Mouse (Mus musculus) embryonic facial prominence, embryonic 10.5 days (tissue): ENCODE results near the gene Cdyl. TPM values are rescaled to one million over a fixed set of nuclear protein-coding genes. Genes with fewer than 3 reads are reported as not detected.
"Not testable (repeated sequence)": the region's sequence is repeated elsewhere in the genome, so short reads cannot be mapped to it uniquely, and the experiment has no call there.

Experiments
- DNase-seq: peaks from one replicate; pipeline ENCODE4 v3.0.0-alpha.2; 2017; ENCODE audit warnings: low spot score
- H3K27ac ChIP-seq: fragments of 300-500 bp; sonication (generic); replicated peaks from 2 replicates; pipeline ENCODE4 v1.5.1; 2016; ENCODE audit warnings: mild to moderate bottlenecking
- H3K27me3 ChIP-seq: fragments of 300-500 bp; sonication (generic); replicated peaks from 2 replicates; pipeline ENCODE4 v1.6.1; 2016; ENCODE audit warnings: low read depth, mild to moderate bottlenecking; ENCODE audit not compliant: poor library complexity, severe bottlenecking
- H3K36me3 ChIP-seq: fragments of 300-500 bp; sonication (generic); replicated peaks from 2 replicates; pipeline ENCODE4 v1.6.1; 2016; ENCODE audit warnings: mild to moderate bottlenecking, moderate library complexity
- H3K4me1 ChIP-seq: fragments of 300-500 bp; sonication (generic); 2 replicates; pipeline ENCODE4 v1.6.1; 2016
- H3K4me3 ChIP-seq: fragments of 300-500 bp; sonication (generic); 2 replicates; pipeline ENCODE4 v1.5.1; 2016; ENCODE audit warnings: mild to moderate bottlenecking, moderate library complexity
- H3K9me3 ChIP-seq: fragments of 300-500 bp; sonication (generic); 2 replicates; pipeline ENCODE4 v1.6.1; 2016; ENCODE audit warnings: mild to moderate bottlenecking
- WGBS: fragments of 180-500 bp; shearing (Covaris S2); methylation state at CpG from one replicate; pipeline ENCODE4 v1.1.7; 2016; 5-methylcytosine and 5-hydroxymethylcytosine counted together
- polyA plus RNA-seq: library from polyadenylated mRNA; unstranded; fragments of >200 nt; fragmentation: Nextera tagmentation; extraction: Ambion mirVana; gene quantifications from 2 replicates; pipeline ENCODE4 v1.2.1, GENCODE M21; 2016

Cdyl gene
- polyA plus RNA-seq, 1 experiment from 2014 or later = 11.8 TPM

DNA sequence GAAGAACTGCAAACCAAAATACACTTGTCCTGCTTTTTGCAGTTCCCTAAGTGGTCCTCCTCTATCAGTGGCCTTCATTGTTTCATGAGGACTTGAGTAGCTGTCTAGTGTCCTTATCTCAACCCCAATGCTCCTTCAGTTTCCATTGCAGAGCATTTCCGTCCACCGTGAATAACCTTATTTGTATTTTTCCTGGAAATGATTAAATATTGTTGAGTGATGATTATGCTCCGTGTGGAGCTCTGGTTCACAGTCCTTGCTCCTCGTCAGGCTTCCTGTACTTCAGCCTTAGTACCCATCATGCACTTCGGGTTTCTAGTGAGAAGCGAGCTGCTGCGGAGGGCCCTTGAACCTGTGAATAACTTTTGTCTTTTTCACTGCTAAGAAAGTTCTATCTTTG lies 176.0 kb downstream of the Cdyl start:
- WGBS = 91% methylated on average over 7 of the region's 7 CpGs
- no peak for DNase-seq
- peaks cover 10% of the 10 kb centered on the region for H3K4me1 ChIP-seq
- H3K9me3 ChIP-seq = no peaks in the 10 kb centered on the region
- H3K36me3 ChIP-seq = peaks cover 7% of the 10 kb centered on the region
- no peak overlapping the region for H3K4me3 ChIP-seq
- H3K27me3 ChIP-seq = no peaks in the 10 kb centered on the region
- H3K27ac ChIP-seq = no peak overlapping the region

DNA sequence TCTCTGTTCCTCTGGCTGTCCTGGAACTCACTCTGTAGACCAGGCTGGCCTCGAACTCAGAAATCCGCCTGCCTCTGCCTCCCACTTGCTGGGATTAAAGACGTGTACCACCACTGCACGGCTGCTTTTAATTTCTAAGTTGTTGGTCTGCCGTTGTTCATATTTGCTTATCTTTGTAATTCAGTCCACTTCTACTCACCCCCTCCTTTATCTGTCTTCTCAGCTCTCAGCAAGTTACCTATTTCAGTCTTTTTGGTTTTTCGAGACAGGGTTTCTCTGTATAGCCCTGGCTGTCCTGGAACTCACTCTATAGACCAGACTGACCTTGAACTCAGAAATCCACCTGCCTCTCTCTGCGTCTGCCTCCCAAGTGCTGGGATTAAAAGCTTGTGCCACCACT lies 176.9 kb downstream of the Cdyl start:
- H3K4me1 ChIP-seq = peaks cover 10% of the 10 kb centered on the region
- DNase-seq, H3K36me3 ChIP-seq, H3K27ac ChIP-seq, H3K9me3 ChIP-seq, H3K4me3 ChIP-seq, H3K27me3 ChIP-seq: not testable (repeated sequence)
- 93% methylated on average over 7 of the region's 7 CpGs for WGBS

DNA sequence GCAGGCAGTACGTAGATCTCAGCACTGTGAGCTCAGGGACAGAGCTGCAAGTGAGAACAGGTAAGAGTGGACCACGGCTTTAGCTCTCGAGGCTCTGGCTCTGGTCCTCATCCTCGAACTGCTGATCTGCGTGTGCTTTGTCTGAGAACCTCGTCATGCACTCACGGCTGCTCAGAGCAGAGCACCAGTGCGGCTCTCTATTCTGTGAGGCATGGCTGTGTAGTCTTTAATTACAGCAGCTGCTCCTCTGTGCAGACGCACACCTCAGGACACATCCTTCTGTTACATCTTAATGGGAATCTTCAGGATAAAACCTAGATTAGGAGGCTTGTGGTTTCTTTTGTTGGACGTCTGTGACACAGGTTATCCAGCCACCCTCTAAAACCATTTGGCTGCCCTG lies 180.5 kb downstream of the Cdyl start:
- no peak for DNase-seq
- peaks cover 6% of the 10 kb centered on the region for H3K4me1 ChIP-seq
- H3K36me3 ChIP-seq = peaks cover 9% of the 10 kb centered on the region
- no peak overlapping the region for H3K4me3 ChIP-seq
- H3K27me3 ChIP-seq = no peaks in the 10 kb centered on the region
- 87% methylated on average over 10 of the region's 10 CpGs for WGBS
- H3K9me3 ChIP-seq = no peaks in the 10 kb centered on the region
- peak overlapping the region; percentile 19; the same call in 1 of the 2 replicates for H3K27ac ChIP-seq

DNA sequence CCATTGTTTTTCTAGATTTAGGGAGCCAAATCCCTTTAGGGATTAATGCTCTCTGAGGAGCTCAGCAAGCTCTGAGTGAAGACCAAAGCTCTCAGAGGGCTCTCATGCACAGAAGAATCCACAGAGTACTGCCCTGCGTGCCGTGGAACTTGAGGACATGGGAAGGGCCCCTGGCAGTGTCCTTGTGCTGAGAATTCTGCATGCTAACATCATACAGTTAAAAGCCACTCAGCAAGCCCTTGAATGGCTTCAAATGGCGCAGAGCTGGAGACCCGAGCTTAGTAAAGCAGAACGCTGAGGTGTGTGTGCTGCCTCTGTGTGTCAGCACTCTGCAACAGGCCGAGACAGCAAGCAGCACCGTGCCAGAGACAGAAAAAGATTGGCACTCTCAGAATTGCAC lies 183.8 kb downstream of the Cdyl start:
- H3K9me3 ChIP-seq = no peaks in the 10 kb centered on the region
- H3K36me3 ChIP-seq = peaks cover 4% of the 10 kb centered on the region
- DNase-seq = no peak
- H3K4me1 ChIP-seq = peaks cover 24% of the 10 kb centered on the region
- H3K4me3 ChIP-seq = no peak overlapping the region
- no peaks in the 10 kb centered on the region for H3K27me3 ChIP-seq
- WGBS = 73% methylated on average over 7 of the region's 7 CpGs
- no peak overlapping the region for H3K27ac ChIP-seq

DNA sequence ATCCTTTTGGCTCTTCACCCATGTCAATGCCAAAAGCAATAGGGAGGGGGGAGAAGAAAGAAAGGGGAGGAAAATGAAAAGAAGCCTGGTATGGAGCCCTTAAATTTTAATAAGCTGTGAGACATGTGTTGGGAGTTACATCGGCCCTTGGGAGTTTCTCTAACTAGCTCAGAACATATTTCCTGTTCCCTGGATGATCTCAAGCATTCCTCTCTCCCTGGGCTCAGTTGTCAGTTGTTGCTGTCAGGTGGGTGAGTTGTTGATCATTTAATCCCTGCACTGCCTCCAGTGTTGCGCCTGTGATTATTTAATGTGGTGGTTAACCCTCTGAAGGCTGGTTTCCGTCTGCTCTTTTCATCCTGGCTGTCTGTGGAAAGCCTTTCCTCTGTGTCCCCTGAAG lies 185.7 kb downstream of the Cdyl start:
- Histone ChIP-seq H3K4me1 (peaks cover 24% of the 10 kb centered on the region), H3K27me3 (no peaks in the 10 kb centered on the region), H3K9me3 (no peaks in the 10 kb centered on the region), H3K27ac (no peak overlapping the region), H3K36me3 (peaks cover 4% of the 10 kb centered on the region), H3K4me3 (no peak overlapping the region)
- WGBS = 59% methylated on average over 3 of the region's 3 CpGs
- peak; percentile 14 for DNase-seq

DNA sequence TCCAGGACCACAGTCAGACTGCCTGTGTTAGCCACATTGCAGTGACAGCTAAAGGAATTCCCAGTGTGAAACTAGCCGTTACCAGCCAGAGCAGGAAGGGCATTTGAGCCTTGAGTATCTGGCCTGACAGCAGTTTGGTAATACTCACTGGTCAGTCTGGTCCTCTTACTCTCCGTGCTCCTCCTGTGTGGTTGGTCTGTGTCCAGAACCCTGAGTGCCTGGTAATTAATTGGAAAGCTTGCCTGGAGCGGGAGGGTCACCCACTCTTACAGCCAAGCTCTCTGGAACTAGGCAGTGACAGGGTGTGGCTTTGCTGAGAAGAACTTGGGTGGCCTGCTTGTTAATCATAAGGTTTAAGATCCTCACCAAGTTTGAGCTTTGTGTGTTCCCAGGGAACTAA lies 189.1 kb downstream of the Cdyl start:
- Histone ChIP-seq H3K9me3 (no peaks in the 10 kb centered on the region), H3K36me3 (no peaks in the 10 kb centered on the region; the same call in 1 of the 2 replicates), H3K4me3 (no peak overlapping the region), H3K27ac (no peak overlapping the region), H3K27me3 (no peaks in the 10 kb centered on the region), H3K4me1 (peaks cover 30% of the 10 kb centered on the region)
- WGBS = 83% methylated on average over 3 of the region's 3 CpGs
- DNase-seq = no peak

DNA sequence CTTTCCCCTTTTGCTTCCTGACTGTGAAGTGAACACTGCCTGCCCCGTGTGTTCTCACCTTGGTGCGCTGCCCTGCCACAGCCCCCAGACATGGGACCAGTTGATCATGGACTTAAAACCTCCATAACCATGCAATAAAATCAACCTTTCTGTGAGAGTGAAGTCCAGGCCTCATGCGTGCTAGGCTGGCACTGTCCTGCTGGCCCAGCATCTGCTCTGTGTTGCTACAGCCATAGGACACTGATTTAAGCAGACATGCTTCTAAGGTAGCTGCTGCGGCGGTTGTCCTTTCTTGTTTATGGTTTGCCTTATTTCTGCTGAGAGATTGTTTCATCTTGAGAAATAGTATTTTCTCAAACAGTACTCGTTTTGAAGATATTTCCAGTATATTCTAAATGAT lies 191.9 kb downstream of the Cdyl start:
- no peak overlapping the region for H3K4me3 ChIP-seq
- H3K27ac ChIP-seq = no peak overlapping the region
- H3K27me3 ChIP-seq = no peaks in the 10 kb centered on the region
- peaks cover 10% of the 10 kb centered on the region for H3K4me1 ChIP-seq
- peaks cover 2% of the 10 kb centered on the region for H3K36me3 ChIP-seq
- H3K9me3 ChIP-seq = no peaks in the 10 kb centered on the region
- 94% methylated on average over 6 of the region's 6 CpGs for WGBS
- no peak for DNase-seq

DNA sequence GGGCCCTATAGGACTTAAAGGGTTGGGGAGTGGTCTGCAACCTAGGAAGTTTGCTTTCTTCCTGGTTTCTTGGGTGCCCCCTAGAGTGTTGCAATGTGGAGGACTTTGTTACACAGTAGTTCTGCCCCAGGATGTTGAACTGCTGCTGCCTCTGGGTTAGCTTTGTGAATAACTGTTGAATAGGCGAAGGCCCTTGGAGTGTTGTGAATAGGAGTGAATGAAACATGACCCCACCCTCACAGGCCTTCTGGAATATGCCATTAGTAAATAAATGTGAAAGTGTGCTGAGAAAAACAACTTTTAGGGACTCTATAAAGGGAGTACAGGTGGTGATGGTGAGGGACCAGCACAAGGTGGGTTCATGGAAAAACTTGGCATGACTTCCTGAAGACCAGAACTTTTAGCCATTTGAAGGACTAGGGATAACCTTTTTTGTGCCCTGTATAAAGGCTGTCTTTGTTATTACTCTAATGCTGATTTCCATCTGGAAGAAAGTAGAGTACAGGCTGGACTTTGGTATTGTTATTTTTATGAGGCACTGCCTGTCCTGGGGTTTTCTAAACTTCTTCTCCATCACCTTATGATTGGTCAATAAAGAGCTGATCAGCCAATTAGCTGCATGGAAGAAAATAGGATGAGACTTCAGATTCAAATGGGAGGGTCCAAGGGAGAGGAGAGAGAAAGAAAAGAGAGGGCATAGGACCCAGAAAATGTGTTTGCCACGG lies 193.4 kb downstream of the Cdyl start:
- Histone ChIP-seq H3K4me3 (no peak overlapping the region), H3K4me1 (peaks cover 6% of the 10 kb centered on the region), H3K27me3 (no peaks in the 10 kb centered on the region), H3K27ac (no peak overlapping the region; the same call in 1 of the 2 replicates), H3K9me3 (no peaks in the 10 kb centered on the region), H3K36me3 (peaks cover 17% of the 10 kb centered on the region)
- 87% methylated on average over 2 of the region's 2 CpGs for WGBS
- no peak for DNase-seq

DNA sequence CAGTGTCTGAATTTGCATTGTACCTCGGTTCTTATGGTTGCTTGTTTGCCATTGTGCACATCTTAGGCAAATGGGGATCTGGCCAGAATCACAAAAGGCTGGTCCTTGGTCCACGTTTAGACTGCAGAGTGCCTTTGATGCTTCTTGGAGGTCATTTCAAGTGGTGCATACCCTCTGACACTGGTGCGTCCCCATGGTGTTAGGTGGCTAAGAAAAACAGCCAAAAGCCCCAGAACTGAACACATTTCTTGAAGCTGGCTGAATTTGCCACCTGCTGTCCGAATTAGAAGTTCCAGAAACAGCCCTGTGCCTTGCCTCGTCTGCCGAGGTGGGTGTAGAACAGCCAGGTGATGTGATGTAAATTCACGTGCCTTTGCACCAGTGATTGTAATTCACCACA lies 197.9 kb downstream of the Cdyl start:
- Histone ChIP-seq H3K9me3 (no peaks in the 10 kb centered on the region), H3K4me3 (no peak overlapping the region), H3K4me1 (peaks cover 4% of the 10 kb centered on the region), H3K27me3 (no peaks in the 10 kb centered on the region), H3K27ac (no peak overlapping the region), H3K36me3 (peaks cover 29% of the 10 kb centered on the region)
- 84% methylated on average over 7 of the region's 7 CpGs for WGBS
- DNase-seq = no peak

DNA sequence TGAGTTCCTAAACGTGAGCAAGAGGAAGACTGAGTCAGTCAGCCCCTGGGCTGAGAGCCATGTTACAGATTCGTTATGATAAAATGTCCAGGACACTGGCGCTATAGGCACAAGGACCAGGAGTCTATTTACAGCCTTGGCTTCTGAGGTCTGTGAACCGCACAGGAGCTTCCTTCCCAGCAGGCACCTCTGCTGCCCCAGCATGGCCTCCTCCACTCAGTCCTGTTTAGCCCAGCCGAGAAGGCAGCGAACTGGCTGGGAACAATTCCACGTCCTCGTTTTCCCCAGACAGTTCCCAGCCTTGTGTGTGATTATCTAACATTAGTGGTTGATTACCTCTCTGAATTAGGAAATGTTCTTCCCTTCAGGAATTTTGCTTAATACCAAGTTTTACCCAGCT lies 201.3 kb downstream of the Cdyl start:
- Histone ChIP-seq H3K27me3 (no peaks in the 10 kb centered on the region), H3K36me3 (peaks cover 62% of the 10 kb centered on the region), H3K27ac (no peak overlapping the region), H3K4me1 (no peaks in the 10 kb centered on the region), H3K9me3 (no peaks in the 10 kb centered on the region), H3K4me3 (no peak overlapping the region)
- 81% methylated on average over 8 of the region's 8 CpGs for WGBS
- no peak for DNase-seq

DNA sequence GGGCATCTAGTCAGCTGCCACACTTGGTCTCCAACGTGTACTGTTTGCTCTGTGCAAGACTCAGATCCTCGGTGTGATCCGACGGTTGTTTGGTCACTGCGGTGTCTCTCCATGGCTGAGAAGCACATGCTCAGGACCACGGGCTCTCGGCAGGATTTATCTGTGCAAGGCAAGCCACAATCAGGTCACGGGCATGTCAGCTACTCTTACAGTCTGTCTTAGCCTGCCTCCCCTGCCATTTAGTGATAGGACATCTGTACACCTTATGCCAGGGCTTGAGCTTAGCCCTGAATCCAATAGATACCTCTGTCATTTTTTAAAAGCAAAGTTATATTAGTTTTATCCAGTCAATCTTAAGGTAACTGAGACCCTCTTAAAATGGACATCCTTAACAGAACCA lies 211.0 kb downstream of the Cdyl start:
- DNase-seq = no peak
- Histone ChIP-seq H3K4me3 (no peak overlapping the region), H3K9me3 (no peaks in the 10 kb centered on the region), H3K4me1 (no peaks in the 10 kb centered on the region), H3K27me3 (no peaks in the 10 kb centered on the region), H3K27ac (no peak overlapping the region), H3K36me3 (peaks cover 35% of the 10 kb centered on the region)
- 91% methylated on average over 8 of the region's 8 CpGs for WGBS

DNA sequence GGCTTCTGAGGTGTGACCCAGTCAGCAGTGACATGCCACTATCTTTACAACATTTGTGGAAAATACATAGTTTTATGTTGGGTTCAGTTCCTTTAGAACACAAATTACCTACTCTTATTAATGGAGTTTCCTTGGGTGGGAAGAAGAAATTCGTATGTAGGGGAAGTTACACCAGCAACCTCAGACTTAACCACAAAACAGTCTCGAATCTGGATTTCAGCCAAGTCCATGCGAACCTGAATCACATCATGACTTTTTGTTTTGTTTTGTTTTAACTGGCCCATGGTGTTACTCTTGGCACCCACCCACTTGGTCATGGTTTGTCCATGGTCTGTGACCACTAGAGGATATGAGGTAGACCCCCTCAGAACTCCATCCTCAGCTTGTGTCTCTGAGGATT lies 211.5 kb downstream of the Cdyl start:
- Histone ChIP-seq H3K4me1 (no peaks in the 10 kb centered on the region), H3K36me3 (peaks cover 30% of the 10 kb centered on the region), H3K4me3 (no peak overlapping the region), H3K9me3 (no peaks in the 10 kb centered on the region), H3K27ac (no peak overlapping the region), H3K27me3 (no peaks in the 10 kb centered on the region)
- DNase-seq = no peak
- 88% methylated on average over 3 of the region's 3 CpGs for WGBS

DNA sequence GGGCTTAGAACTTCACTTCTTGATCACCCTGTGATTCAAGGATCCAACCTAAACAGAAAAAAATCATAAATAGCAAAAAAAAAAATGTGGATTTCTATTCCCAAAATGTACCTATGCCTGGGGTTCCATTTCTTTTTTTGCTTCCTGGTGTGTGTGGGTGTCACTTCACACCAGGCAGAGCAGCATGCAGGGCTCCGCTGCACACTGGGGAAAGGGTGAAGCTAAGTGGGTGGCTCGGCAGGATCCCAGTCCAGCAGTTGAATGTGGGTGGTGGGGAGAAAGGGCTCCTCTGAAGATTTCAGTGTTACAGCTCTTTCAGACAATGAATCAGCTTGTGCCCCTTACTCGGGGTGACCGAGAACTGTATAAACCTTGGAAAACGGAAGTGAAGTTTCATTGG lies 215.8 kb downstream of the Cdyl start:
- Histone ChIP-seq H3K27me3 (no peaks in the 10 kb centered on the region), H3K27ac (no peak overlapping the region), H3K9me3 (no peaks in the 10 kb centered on the region), H3K4me1 (no peaks in the 10 kb centered on the region), H3K36me3 (peaks cover 13% of the 10 kb centered on the region), H3K4me3 (no peak overlapping the region)
- 86% methylated on average over 5 of the region's 5 CpGs for WGBS
- DNase-seq = no peak
